In genomic region chr2:149737837-149738236, GRCm38 (mm10) we compare ENCODE assay signal across 13 mouse cellular contexts.
A peak's percentile ranks its signal among the peaks of the same experiment; 100 is the strongest.
DNase-seq lines count a peak whose midpoint lies in the region; ATAC-seq lines count a peak whose summit lies in the region.
"Had no signal": no experiment of that assay in that cellular context is flagged by ENCODE, and none has a peak within 500 bp of the region (broad histone marks: within the 10 kb centered on the region; RNA-seq: fewer than 3 reads in every experiment).

No protein-coding gene starts in this region.

- H3K4me3 ChIP-seq in midbrain, embryonic 11.5 days (ENCODE audit: low read depth, low read length) = no peak overlapping the region
- no peak overlapping the region for H3K4me3 ChIP-seq in midbrain, embryonic 14.5 days (replicated peaks; ENCODE audit: low read depth, low read length)
- H3K4me3 ChIP-seq: erythroblast, embryonic 14.5 days; megakaryocyte, embryonic 14.5 days had no signal

- intact Hi-C loops in gastrocnemius, postnatal 36 days (cut with DNase I) = no loop called here

- H3K27me3 ChIP-seq in midbrain, embryonic 11.5 days (ENCODE audit: control insufficient read depth, insufficient read depth, low read length) = no peaks in the 10 kb centered on the region
- no peaks in the 10 kb centered on the region for H3K27me3 ChIP-seq in midbrain, embryonic 14.5 days (ENCODE audit: control insufficient read depth, insufficient read depth, low read length)
- H3K27me3 ChIP-seq: megakaryocyte, embryonic 14.5 days had no signal

- 0 out of 2 replicates have a peak, but pooled peaks have one; percentile 22 for ATAC-seq in midbrain, embryonic 11.5 days (ENCODE audit: low FRiP score)
- no peak for ATAC-seq in midbrain, embryonic 14.5 days (ENCODE audit: low FRiP score, low TSS enrichment)

- no peaks in the 10 kb centered on the region for H3K36me3 ChIP-seq in midbrain, embryonic 11.5 days (ENCODE audit: control insufficient read depth, insufficient read depth, low read length)
- H3K36me3 ChIP-seq in midbrain, embryonic 14.5 days (ENCODE audit: control insufficient read depth, insufficient read depth, low read length) = no peaks in the 10 kb centered on the region

- no peak for DNase-seq in midbrain, embryonic 11.5 days (ENCODE audit: low spot score, missing footprints)
- DNase-seq in midbrain, embryonic 14.5 days = no peak
- peak; percentile 72 for DNase-seq in cerebellum, adult 11-12 months
- peak; percentile 74 to 81 for DNase-seq in cerebellum, postnatal 10 days
- peak; percentile 23 to 71 for DNase-seq in layer of hippocampus, postnatal 14 days (ENCODE audit: low spot score in 2 of 2)
- DNase-seq in gastrocnemius, postnatal 36 days = no peak
- DNase-seq in spleen, postnatal 36 days (ENCODE audit: low spot score in 2 of 2) = no peak
- DNase-seq: heart, postnatal 4 days; kidney, adult 2 months; lung, embryonic 14.5 days had no signal

- H3K4me2 ChIP-seq in midbrain, embryonic 11.5 days = no peak overlapping the region
- H3K4me2 ChIP-seq in midbrain, embryonic 14.5 days (ENCODE audit: low read length) = no peak overlapping the region
- H3K4me2 ChIP-seq: lung, embryonic 14.5 days had no signal

- H3K4me1 ChIP-seq in midbrain, embryonic 11.5 days (ENCODE audit: control insufficient read depth, insufficient read depth, low read length) = no peaks in the 10 kb centered on the region
- H3K4me1 ChIP-seq in midbrain, embryonic 14.5 days (ENCODE audit: control insufficient read depth, insufficient read depth, low read length) = no peaks in the 10 kb centered on the region
- H3K4me1 ChIP-seq: megakaryocyte, embryonic 14.5 days had no signal

- H3K9me3 ChIP-seq in midbrain, embryonic 11.5 days (ENCODE audit: control insufficient read depth, low read length) = no peaks in the 10 kb centered on the region
- no peaks in the 10 kb centered on the region for H3K9me3 ChIP-seq in midbrain, embryonic 14.5 days (ENCODE audit: control insufficient read depth, low read length)

- WGBS in midbrain, embryonic 11.5 days = 73% methylated on average over 2 of the region's 2 CpGs
- 47% methylated on average over 2 of the region's 2 CpGs for WGBS in midbrain, embryonic 14.5 days

- no peak overlapping the region for H3K9ac ChIP-seq in midbrain, embryonic 11.5 days (ENCODE audit: low read length)
- no peak overlapping the region for H3K9ac ChIP-seq in midbrain, embryonic 14.5 days (replicated peaks; ENCODE audit: low read length)
- H3K9ac ChIP-seq: lung, embryonic 14.5 days had no signal

- no peak overlapping the region for H3K27ac ChIP-seq in midbrain, embryonic 11.5 days (ENCODE audit: low read depth, low read length)
- H3K27ac ChIP-seq in midbrain, embryonic 14.5 days (replicated peaks; ENCODE audit: low read depth, low read length) = no peak overlapping the region
- H3K27ac ChIP-seq: stomach, postnatal 0 days had no signal

Comparison
In these comparisons a context has a peak if more than half of its experiments do, and no peak if none do; other contexts are left out.
1. DNase-seq: peak in cerebellum, adult 11-12 months (single experiment), cerebellum, postnatal 10 days (2 of 2) and layer of hippocampus, postnatal 14 days (2 of 2); none in midbrain, embryonic 11.5 days (single experiment), midbrain, embryonic 14.5 days (single experiment), gastrocnemius, postnatal 36 days (0 of 2) and spleen, postnatal 36 days (0 of 2).